Mouse (Mus musculus) ES-E14 (cell line): Measurements from ENCODE around the gene 4930558K02Rik. TPM values are rescaled to one million over a fixed set of nuclear protein-coding genes. Genes with fewer than 3 reads are reported as not detected.

Experiments used
- DNase-seq: peaks from one replicate; pipeline ENCODE4 v3.0.0-alpha.2; 2013; ENCODE audit warnings: low read depth, low spot score
- H3K27ac ChIP-seq: 2 replicates; pipeline ENCODE4 v1.5.1; 2012; ENCODE audit warnings: low read depth, mild to moderate bottlenecking, low read length, moderate library complexity, mixed read lengths; ENCODE audit not compliant: poor library complexity, insufficient read depth, severe bottlenecking
- H3K36me3 ChIP-seq: 2 replicates; pipeline ENCODE4 v1.6.1; 2012; ENCODE audit warnings: mild to moderate bottlenecking, low read length, moderate library complexity, mixed read lengths; ENCODE audit not compliant: control insufficient read depth, poor library complexity, insufficient read depth, severe bottlenecking
- H3K4me1 ChIP-seq, 2 experiments: fragments of 150-350 bp in 1 of 2; sonication (generic) in 1 of 2; 2 replicates each; pipeline ENCODE4 v1.6.1; 2012; ENCODE audit warnings: low read length in 2 of 2, mild to moderate bottlenecking in 1 of 2, mixed read lengths in 1 of 2; ENCODE audit not compliant: control insufficient read depth in 2 of 2, insufficient read depth in 2 of 2, poor library complexity in 1 of 2
- H3K4me3 ChIP-seq, 2 experiments: fragments of 150-350 bp in 1 of 2; sonication (generic) in 1 of 2; 2 replicates each; pipeline ENCODE4 v1.5.1; 2012; ENCODE audit warnings: low read length in 2 of 2, low read depth in 1 of 2, mild to moderate bottlenecking in 1 of 2, mixed read lengths in 1 of 2; ENCODE audit not compliant: insufficient read depth in 1 of 2, poor library complexity in 1 of 2, severe bottlenecking in 1 of 2
- H3K9ac ChIP-seq: 2 replicates; pipeline ENCODE4 v1.6.1; 2012; ENCODE audit warnings: low read depth, mild to moderate bottlenecking, low read length, mixed read lengths; ENCODE audit not compliant: poor library complexity, insufficient read depth, severe bottlenecking
- H3K9me3 ChIP-seq: fragments of 150-350 bp; sonication (generic); 2 replicates; pipeline ENCODE4 v1.6.1; 2012; ENCODE audit warnings: low read depth, mild to moderate bottlenecking, low read length; ENCODE audit not compliant: control insufficient read depth, insufficient read depth
- CHD2 ChIP-seq: IDR thresholded peaks from 2 replicates; pipeline ENCODE4 v1.6.1; 2014; ENCODE audit warnings: mild to moderate bottlenecking, low read depth, low read length, inconsistent platforms
- HCFC1 ChIP-seq: IDR thresholded peaks from 2 replicates; pipeline ENCODE4 v1.6.1; 2012; ENCODE audit warnings: low read length, inconsistent platforms, borderline replicate concordance; ENCODE audit not compliant: insufficient read depth
- MAFK ChIP-seq: IDR thresholded peaks from 2 replicates; pipeline ENCODE4 v1.6.1; 2014; ENCODE audit warnings: mild to moderate bottlenecking, low read depth, low read length, inconsistent platforms; ENCODE audit not compliant: insufficient read depth
- ZC3H11A ChIP-seq: IDR thresholded peaks from 2 replicates; pipeline ENCODE4 v1.6.1; 2012; ENCODE audit warnings: low read depth, mild to moderate bottlenecking, inconsistent platforms, low read length, borderline replicate concordance
- ZNF384 ChIP-seq: IDR thresholded peaks from 2 replicates; pipeline ENCODE4 v1.6.1; 2012; ENCODE audit warnings: low read depth, low read length, inconsistent platforms
- in situ Hi-C, 2 experiments: fragments of 600-800 bp; cut with MboI; formaldehyde crosslinking; loops; one replicate each; pipeline ENCODE4 v1.15.1; 2025; ENCODE audit warnings: low sequenced_read_pairs in 2 of 2, inconsistent platforms in 1 of 2; ENCODE audit not compliant: unreplicated experiment in 2 of 2
- total RNA-seq: library from RNA; depleted of rRNA; stranded (reverse); fragments of 300-350 nt; gene quantifications from 2 replicates; pipeline ENCODE4 v1.2.3, GENCODE M21; 2012

Gene 4930558K02Rik
- total RNA-seq, 1 experiment: not detected

GRCm38 (mm10) chr1:161990684-161991578, 11.5 kb upstream of the 4930558K02Rik start:
- H3K9ac ChIP-seq: no peak overlapping the region
- H3K4me3 ChIP-seq: no peak overlapping the region
- no peaks in the 10 kb centered on the region for H3K4me1 ChIP-seq
- TF ChIP-seq ZC3H11A (no peak), CHD2 (no peak), MAFK (no peak), HCFC1 (no peak), ZNF384 (no peak)
- no peaks in the 10 kb centered on the region for H3K36me3 ChIP-seq
- DNase-seq: no peak
- in situ Hi-C loops: no loop called here
- no peaks in the 10 kb centered on the region for H3K9me3 ChIP-seq
- H3K27ac ChIP-seq: no peak overlapping the region

- Histone ChIP-seq H3K36me3 (no peaks in the 10 kb centered on the region), H3K4me3 (no peak overlapping the region), H3K27ac (no peak overlapping the region), H3K4me1 (no peaks in the 10 kb centered on the region), H3K9ac (no peak overlapping the region), H3K9me3 (no peaks in the 10 kb centered on the region)
- in situ Hi-C loops: no loop called here
- no peak for DNase-seq
- TF ChIP-seq ZC3H11A (no peak), CHD2 (no peak), ZNF384 (no peak), HCFC1 (no peak), MAFK (no peak)
Measured at GRCm38 (mm10) chr1:161983979-161984566, 4.6 kb upstream of the 4930558K02Rik start.

GRCm38 (mm10) chr1:161983451-161983850, 4.0 kb upstream of the 4930558K02Rik start:
- in situ Hi-C loops: no loop called here
- no peak overlapping the region for H3K9ac ChIP-seq
- H3K36me3 ChIP-seq: no peaks in the 10 kb centered on the region
- DNase-seq: no peak
- no peaks in the 10 kb centered on the region for H3K9me3 ChIP-seq
- H3K4me1 ChIP-seq: no peaks in the 10 kb centered on the region
- no peak overlapping the region for H3K27ac ChIP-seq
- no peak overlapping the region for H3K4me3 ChIP-seq
- TF ChIP-seq MAFK (no peak), CHD2 (no peak), HCFC1 (no peak), ZNF384 (no peak), ZC3H11A (no peak)

GRCm38 (mm10) chr1:161980626-161981298, 1.3 kb upstream of the 4930558K02Rik start:
- Histone ChIP-seq H3K27ac (no peak overlapping the region), H3K4me3 (no peak overlapping the region), H3K9ac (no peak overlapping the region), H3K9me3 (no peaks in the 10 kb centered on the region), H3K36me3 (no peaks in the 10 kb centered on the region), H3K4me1 (peaks cover 2 to 5% of the 10 kb centered on the region in 2 experiments; a peak in 3 of 4 replicates)
- in situ Hi-C loops: no loop called here
- no peak for TF ChIP-seq MAFK
- no peak for TF ChIP-seq ZNF384
- no peak for TF ChIP-seq HCFC1
- TF ChIP-seq ZC3H11A: no peak
- DNase-seq: no peak
